Mouse (Mus musculus) megakaryocyte-erythroid progenitor cell, adult 5-6 weeks (primary cell): ENCODE measurements at regions not wholly inside any gene's neighbourhood (a gene's known extent, or its start where the extent isn't known, plus 50 kb on each side); places are given as distances from the start of the nearest gene placed in this dataset.

Source experiments
- ATAC-seq: replicated peaks from 2 replicates; pipeline ENCODE4 v1.8.0; 2016; ENCODE audit warnings: mild to moderate bottlenecking, inconsistent platforms; ENCODE audit not compliant: severe bottlenecking, poor library complexity, low FRiP score, low TSS enrichment

GRCm38 (mm10) chr13:80946034-80946433, 62.9 kb downstream of the Arrdc3 start:
- ATAC-seq, result no peak

GRCm38 (mm10) chr13:80947705-80948104, 64.5 kb downstream of the Arrdc3 start:
- ATAC-seq, result no peak

DNA sequence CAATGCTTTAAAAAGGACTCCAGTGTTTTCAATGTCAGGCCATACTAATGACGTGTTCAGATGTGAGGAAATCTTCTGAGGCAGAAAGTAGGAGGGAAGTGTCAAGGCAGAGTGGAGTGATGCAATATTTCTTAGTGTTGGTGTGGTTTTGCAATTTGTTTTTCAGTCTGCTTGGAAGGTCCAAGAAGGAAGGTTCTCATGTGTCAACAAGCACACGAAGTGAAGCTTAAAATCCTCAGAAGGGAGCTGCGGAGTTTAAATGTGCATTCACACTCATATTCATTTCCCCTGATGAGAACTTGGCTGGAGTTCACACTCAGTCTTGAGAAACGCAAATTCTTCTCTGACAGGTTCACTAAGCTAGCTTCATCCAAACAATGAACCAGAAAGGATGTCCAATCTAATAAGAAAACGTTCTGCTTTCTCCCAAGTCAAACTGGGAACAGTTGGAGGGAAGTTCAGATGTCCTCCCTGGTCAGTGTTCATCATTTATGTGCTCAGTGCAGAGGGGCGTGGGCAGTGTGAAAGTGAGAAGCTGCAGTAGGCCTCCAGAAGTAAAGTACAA, 66.0 kb downstream of the Arrdc3 start:
- ATAC-seq, result no peak

DNA sequence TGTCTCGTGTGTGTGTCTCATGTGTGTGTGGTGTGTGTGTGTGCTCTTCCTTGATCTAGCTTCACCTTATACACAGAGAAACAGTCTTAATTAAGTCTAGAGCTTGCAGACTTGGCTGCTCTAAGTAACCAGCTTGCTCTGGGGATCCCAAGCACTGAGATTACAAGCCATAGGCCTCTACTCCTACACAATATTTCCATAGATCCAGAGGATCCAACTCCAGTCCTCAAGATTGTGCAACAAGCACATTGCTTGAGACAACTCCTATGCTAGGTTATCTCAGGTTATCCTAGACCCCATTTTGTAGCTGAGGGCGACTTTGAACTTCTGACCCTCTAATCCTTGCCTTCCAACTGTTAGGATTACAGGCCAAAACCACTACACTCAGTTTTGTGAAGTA, 67.1 kb downstream of the Arrdc3 start:
- no peak for ATAC-seq

DNA sequence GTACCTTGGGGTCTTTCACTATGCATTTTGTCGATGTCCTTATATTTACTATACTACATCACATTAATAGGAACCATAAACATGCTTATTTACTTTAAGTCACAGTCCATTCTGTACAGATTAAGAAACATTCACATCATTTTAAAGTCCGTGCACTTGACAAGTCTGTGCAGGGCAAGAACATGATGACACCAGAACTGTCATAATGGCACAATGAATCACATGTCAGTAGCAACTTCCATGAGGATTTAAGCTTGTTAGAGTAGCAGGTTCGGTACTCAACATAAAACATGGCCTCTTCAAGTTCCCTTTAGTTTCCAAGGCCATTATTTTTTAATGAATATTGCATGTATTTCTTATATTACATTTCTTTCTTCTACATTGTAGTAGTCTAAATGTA, 67.6 kb downstream of the Arrdc3 start:
- no peak for ATAC-seq

- no peak for ATAC-seq
These were observed 68.1 kb downstream of the Arrdc3 start for GRCm38 (mm10) chr13:80951327-80951726.

- ATAC-seq, result no peak
These were observed 69.7 kb downstream of the Arrdc3 start for GRCm38 (mm10) chr13:80952851-80953250.

DNA sequence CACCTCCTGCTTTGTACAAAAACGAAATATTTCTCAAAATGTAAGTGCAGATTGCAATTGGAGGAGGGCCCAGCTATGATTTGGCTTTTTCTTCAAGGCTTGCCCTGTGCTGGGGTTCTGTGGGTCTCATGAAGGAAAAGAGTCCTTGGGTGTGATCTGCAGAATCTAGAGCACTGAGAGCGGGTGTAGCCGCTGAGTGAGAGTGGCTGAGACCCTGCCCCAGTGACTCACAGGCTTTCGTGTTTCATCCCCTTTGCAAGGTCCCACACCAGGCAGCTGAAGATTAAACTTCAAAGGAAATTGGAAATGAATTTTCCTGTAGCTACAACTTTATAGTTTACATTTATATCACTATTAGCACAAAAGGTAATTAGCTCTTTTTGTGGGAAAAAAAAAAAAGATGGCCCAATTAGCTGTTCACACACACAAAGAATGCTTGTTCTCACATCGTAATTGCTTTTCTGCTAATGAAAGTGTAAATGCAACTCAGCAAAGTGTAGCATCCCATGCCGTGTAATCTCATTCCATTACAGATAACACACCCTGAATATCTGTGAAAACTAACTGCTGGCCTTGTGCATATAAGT, 71.0 kb downstream of the Arrdc3 start:
- ATAC-seq, result no peak

DNA sequence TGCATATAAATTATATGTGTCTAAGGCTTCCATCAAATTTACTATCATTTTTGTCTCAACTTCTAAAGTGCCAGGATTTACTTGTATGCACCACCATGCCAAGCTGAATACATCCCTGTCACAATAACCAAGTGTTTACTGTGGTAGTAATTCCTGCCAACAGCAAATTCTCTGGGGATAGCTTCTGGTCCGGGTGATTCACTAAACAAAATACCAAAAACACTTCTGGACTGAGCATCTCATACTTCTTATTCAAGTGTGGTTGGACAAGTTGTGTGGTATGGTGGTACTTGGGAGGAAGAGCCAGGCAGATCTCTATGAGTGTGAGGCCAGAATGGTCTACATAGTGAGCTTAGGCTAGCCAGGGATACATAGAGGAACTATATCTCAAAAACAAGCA, 73.8 kb downstream of the Arrdc3 start:
- ATAC-seq, result no peak

- ATAC-seq, result no peak
These were observed 74.4 kb downstream of the Arrdc3 start for GRCm38 (mm10) chr13:80957419-80958139.

GRCm38 (mm10) chr13:80959763-80960162, 76.6 kb downstream of the Arrdc3 start:
- ATAC-seq, result no peak

GRCm38 (mm10) chr13:80961985-80962617, 78.9 kb downstream of the Arrdc3 start:
- no peak for ATAC-seq

DNA sequence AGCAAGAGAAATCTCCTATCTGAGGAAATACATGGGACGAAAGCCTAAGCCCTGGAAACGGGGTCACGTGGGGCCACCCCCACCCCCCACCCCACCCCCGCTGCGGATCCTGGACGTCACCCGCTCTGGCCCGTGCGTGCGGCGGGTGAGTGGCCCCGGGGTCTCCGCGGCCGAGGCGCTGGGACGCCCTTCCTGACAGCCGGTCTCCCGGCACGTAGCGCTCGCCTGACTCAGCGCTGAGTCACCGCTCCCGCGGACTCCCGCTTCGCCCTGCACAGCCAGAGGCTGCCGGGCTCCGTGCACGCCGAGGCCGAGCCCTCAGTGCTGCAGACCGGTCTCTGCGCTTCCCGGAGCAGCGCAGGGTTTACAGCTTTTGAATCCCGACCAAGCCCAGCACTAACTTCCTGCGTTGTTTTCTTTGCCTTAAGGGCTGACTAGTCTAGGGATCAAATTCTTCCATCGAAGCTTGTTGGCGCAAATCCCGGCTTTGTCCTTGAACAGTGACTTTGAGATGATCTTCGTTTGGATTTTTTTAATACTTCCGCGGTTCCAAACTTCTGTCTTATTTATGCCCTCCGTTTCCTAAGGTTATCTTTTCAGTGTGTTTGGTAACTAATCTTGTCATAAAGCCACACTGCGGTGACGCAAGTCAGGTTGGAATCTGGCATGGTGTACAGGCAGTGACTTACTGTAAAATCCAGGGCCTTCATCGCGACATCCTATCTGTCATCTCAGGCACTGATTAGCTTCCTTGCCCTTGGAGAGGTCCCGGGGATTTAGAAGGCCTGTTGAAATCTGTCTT, 79.8 kb downstream of the Arrdc3 start:
- peak; percentile 96 for ATAC-seq

DNA sequence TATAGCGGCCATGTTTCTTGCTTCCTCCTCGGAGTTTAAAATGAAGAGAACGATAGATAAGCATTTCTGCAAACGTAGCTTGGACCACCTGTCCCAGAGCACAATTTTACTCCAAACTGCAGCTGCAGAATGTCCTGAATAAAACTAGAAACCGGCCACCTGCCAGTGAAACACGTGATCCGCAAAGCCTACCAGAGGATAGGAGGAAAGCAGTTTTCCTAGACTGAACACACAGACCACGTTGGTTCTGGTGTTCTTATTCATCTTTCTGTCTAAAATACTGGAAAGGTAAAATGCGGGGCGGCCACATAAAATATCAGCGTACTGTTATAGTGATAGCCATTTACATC, 80.4 kb downstream of the Arrdc3 start:
- no peak for ATAC-seq

DNA sequence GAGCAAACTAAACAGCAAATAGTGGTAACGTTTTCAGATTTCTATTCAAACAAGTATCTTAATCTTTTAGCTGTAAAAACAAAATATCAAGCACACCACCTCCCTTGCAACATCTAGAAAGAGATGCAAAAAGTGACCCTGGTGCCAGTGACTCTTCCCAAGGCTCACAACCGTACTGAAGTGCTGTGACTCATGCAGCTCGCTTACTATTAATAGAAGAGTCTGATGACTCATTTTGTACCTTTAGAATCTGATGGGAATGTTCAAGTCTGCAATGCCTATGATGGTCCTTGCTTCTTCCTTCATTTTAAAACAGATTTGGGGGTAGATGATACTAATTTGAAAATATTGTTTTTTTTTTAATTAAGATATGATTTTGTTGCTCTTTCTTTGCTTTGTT, 88.5 kb downstream of the Arrdc3 start:
- no peak for ATAC-seq

DNA sequence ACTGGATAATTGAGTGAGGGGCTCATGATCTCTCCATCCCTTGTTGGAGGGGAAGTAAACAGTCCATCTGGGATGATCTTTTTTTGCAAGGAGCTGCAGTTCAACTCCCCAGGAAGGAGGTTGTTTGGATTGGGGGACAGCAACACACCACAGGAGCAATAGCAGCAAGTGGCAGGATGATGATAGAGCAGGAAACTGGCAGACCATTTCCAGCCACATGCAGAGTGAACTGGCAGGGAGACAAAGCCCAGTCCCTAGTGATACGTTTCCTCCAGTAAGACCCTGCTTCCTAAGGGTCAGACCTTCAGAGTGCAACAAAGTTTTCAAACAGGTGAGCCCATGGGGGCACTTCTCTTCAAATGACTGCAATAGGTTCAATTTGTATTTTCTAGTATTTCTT, 91.2 kb downstream of the Arrdc3 start:
- ATAC-seq, result no peak

DNA sequence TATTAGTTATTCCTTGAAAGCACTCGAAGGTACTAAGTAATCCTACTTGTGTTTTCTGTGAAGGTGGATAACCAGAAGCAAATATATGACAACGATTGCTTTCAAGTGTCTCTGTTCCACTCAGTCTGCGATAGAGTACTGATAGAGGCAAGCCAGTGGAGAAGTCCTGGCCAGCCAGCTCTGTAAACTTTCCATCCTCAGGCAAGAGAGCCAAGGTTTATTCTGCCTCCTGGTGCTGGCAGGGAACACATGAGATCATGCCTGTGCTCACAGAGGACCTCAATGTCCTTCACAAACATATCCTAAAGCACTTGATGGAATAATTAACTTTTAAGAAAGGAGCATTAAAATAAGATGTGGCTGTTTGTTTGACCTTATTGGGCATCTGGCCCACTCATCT, 94.1 kb downstream of the Arrdc3 start:
- ATAC-seq, result no peak

DNA sequence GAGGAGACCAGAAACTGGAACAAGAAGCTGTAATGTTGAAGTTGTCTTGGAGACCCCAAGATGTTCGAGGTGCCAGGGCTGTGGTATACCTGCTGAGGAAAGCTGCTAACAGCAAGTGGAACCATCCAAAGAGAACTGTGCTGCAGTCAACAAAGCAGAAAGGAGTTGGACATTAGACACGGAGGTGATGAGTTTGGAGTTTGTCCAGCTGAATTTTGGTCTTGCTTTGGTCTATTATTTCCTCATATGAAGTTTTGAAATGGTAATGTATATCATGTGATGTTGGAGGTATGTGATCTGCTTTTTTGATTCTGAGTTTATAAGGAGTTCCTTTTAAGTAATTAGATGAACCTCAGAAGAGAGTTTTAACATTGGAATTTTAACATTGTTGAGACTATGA, 98.0 kb downstream of the Arrdc3 start:
- ATAC-seq, result no peak

- no peak for ATAC-seq
These were observed 103.5 kb downstream of the Arrdc3 start for GRCm38 (mm10) chr13:80986657-80987056.

GRCm38 (mm10) chr13:80989756-80990155, 106.6 kb downstream of the Arrdc3 start:
- ATAC-seq, result no peak
